Mouse (Mus musculus) spleen, postnatal 36 days (tissue): Measurements from ENCODE around the gene Tdp1.
A peak's percentile ranks its signal among the peaks of the same experiment; 100 is the strongest.
"Not testable (repeated sequence)": the region's sequence is repeated elsewhere in the genome, so short reads cannot be mapped to it uniquely, and the experiment has no call there.

ENCODE experiments used
- DNase-seq, 2 experiments: peaks; one replicate each; pipeline ENCODE4 v3.0.0; 2022; ENCODE audit warnings: low spot score in 2 of 2, mixed read lengths in 1 of 2

Gene Tdp1

DNA sequence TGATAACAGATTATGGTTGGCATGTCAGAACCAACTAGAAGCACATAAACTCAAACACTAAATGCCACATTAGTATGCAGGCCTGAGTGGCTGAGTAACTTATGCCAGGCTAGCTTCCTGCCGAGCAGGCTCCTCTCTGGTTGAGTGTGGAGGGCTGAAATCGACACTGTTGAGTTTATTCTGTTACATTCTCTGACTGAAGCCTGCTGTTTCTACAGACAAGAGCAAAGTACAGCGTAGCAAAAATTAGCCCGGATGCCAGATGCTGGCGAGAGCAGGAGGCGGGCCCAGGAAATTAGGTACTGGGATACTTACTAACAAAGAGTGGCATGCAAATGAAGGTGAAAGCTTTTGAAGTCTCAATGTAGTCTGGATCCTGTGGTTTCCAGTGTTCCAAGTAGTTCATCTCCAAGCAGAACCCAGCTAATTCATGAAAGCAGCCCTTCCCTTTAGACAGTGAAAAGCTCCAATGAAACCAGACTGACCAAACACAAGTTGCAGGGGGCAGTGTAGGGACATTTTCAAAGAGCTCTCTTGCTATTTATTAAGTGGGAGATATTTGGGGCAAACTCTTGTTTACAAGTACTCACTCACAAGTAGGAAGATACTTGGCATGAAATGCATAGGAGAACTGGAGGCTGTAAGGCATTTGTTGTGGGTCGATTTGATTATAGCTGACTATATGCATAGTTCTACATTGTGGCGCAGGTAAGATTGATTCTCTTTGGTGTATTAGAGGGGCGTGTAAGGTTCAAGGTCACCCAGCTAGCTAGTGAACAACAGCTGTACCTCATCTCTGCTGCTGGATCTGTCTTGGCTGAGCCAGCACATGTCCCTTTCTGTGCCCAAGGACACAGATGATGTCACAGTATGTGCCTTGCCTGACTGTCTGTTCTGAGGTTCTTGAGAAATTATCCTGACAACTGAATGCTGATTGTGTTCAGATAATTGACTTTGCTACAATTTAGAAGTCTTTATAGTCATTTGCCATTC lies 74.0 kb downstream of the Tdp1 start:
- DNase-seq: no peak

DNA sequence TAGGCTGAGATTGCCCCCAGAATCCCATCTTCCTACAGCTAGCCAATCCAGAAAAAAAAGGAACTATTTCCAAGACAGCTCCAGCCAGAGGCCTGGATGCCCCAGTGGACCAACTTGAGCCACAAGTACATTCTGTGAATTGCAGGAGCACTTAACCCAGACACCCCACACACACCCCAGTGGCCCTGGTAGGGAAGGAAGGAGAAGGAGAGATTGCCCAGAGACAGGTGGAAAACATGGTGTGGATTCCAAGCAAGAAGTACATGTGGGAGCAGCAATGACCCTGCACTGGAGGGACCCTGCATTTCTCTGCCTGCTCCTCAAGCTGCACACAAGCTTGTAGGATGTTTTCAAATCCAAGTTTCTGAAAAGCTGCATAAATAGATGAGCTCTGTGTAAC lies 75.0 kb downstream of the Tdp1 start:
- no peak for DNase-seq

DNA sequence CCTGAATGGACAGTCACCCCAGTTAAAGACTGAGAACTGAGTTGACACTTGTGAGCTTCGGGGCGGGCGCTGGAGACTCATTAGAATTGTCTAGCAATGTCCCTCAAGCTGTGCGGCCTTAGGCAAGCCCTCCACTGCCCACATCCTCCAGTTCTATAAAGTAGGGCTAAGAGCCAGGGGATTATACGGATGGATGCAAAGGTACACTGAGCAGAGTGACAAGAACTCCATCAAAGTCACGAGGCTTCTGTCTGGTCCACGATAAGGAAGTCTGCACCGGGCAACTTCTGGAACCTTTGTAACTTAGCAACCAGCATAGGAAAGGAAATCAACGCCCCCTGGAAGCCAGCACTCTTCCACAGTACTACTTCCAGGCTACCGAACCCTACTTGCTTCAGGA lies 75.6 kb downstream of the Tdp1 start:
- DNase-seq: no peak

DNA sequence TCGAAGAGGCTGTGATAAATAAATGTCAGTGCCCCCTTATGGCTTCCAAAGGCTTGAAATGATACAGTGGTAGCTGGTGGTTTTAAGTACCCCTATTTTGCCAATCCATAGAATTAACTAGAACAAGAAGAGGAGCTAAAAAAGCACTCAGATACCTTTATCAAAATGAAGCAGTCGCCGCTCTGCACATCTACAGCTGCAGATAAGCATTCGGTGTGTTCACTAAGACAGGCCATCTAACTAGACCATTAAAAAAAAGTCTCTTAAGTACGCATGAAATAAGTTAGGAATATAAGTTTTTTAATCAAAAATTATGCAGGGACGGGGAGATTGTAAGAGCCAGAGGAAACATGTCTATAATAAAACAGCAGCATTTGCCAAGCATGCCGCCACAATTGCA lies 76.4 kb downstream of the Tdp1 start:
- no peak for DNase-seq

DNA sequence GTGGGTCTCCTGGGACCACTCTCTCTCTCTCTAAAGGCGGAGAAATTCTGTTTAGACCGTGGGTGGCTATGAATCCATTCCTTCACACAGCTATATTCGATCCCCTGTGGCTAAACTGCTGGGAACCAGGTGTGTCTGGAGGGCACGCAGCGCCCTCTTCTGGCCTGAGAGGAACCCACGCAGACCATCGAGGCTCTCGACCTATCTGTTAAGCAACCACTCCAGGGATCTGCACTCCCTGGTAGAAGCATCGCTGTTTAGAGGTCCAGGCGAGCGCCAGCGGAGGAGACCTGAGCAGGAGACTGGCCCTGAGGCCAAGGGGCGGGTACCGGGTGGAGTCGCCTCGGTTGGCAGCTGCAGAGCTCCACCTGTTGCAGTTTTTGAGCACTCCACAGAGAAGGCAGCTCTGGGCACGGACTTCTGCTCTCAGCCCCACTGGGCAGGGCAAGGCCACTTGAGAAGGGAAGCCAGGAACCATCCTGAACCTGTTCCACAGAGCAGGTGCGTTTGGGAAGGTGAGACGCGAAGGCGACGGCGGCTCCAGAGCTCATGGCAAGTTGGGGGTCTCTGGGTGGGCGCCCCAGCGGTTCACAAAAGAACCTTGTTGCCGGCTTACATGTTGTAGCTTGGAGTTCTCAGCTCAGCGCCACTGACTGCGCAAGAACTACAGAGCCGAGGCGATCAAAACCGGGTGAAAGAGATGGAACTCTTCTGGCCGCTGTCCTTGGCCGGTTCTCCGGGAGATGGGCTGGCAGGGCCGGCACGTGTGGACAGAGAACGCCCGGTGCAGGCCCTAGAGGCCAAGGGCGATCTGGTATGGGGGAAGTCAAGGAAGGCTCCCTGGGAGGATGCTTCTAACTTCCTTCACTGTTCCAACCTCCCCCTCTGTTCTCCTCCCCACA lies 80.2 kb downstream of the Tdp1 start, which contains the start of gene Kcnk13:
Kcnk13 (plus strand) TSS at position 199 of the 902 bp plus-strand sequence.
- DNase-seq: peak; percentile 78 to 82

DNA sequence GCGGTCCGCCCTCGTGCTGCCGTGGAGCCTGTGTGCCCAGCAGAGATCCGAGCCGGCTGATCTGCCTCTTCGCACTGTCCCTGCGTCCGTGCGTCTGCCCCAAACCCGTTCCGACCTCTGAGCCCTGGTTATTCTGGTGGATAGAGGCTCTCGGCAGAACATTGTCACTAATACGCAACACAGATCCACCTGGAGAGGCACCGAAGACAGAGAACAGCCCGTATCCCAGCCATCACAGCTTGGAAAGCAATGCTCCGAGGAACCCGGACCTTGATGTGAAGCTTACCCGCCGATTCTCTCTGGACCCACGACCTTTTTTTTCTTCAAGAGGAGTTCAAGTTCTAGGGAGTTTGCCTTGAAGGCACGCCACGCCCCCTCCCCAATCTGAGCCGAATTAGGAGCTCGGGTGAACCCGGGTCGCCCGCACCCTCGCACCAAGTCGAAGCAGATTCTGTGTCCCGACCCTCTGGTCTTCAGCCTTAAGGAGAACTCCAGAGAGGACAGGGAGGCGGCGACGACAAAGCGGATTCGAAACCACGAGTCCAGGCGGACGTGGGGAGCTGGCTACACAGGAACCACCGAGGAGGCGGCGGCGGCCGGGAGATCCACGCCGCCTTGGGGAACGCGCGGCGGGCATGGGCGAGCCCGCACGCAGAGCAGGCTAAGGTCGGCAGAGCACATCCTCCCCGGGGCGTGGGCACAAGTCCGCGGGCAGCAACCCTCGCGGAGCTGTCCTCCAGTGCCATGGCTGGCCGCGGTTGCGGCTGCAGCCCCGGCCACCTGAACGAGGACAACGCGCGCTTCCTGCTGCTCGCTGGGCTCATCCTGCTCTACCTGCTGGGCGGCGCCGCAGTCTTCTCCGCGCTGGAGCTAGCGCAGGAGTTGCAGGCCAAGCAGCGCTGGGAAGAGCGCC lies 81.1 kb downstream of the Tdp1 start:
- DNase-seq: peak in 1 of 2 experiments; percentile 27

DNA sequence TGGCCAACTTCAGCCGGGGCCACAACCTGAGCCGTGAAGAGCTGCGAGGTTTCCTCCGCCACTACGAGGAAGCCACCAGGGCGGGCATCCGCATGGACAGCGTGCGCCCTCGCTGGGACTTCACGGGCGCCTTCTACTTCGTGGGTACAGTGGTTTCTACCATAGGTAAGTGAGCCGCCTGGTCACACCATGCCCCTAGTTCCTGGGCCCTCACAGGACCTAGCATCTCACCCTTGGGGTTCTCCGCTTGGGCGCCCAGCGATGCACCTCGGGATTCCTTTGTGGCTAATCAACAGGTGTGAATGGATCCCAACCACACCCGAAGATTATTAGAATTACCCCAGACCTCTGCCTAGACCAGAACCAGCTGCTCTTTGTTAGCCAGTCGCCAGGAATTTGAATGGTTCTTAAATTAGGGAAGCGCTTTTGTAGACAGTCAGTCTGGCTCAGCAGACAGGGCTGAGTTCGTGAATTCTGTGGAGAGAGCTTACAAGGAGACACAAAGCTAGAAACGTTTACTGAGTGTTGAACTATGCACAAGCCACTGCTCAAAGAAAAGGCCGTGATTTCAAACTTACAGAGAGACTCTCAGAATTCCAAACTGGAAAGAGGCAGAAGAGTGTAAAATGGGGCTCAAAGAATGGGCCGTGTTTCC lies 81.9 kb downstream of the Tdp1 start:
- DNase-seq: no peak

DNA sequence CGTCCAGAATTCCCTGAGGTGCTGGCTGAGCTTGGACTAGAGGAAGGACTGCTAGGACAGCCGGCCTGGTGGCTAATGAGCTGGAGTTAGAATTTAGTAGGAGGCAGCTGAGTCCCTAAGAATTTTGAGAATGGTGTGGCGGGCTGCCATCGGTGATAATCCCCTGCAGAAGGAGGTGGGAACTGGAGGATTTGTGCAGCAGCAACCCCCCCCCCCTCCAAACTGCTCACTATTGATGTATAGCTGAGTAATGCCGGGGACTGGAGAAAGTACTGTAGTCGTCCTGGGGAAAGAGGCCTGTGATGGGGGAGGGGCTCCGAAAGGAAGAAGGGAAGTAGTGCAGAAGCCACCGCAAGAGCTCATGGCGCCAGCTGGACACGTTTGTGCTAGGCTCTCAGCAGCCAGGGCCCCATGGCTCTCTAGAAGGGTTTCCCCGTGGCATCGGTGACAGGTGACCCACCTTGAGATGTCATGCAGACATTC lies 82.6 kb downstream of the Tdp1 start:
- no peak for DNase-seq

DNA sequence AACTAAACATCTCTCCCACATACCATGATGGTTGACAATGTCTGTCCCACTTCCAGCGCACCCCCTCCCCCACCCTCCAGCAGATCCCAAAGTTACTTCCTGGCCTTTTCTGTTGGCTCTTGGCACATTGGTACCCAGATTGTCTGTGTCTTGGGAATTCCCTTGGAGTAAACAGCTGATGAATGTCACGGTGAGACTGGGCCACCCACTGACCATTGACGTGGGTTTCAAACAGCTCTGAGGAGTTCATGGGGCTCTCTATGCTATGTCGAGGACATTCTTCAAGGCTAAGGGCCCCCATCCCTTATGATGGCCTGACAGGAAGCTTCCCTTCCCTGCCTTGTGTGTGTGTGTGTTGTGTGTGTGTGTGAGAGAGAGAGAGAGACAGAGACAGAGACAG lies 85.6 kb downstream of the Tdp1 start:
- DNase-seq: no peak

DNA sequence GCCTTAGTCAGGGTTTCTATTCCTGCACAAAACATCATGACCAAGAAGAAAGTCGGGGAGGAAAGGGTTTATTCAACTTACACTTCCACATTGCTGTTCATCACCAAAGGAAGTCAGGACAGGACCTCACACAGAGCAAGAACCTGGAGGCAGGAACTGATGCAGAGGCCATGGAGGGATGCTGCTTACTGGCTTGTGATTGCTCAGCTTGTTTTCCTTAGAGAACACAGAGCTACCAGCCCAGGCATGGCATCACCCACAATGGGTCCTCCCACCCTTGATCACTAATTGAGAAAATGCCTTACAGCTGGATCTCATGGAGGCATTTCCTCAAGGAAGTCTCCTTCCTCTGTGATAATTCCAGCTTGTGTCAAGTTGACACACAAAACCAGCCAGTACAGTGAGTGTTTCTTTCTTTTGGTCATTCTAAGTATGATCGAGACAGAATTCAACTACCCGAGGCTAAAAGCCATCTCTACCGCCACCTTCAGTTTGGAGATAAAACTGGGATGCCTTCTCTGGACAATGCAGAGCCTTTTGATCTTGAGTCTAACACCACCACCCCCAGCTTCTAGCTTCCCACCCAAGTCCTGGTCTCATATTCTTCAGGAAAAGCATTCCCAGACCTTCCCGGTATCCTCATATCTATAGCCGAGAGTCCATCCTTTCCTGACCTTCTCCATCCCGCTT lies 87.0 kb downstream of the Tdp1 start:
- not testable (repeated sequence) for DNase-seq

DNA sequence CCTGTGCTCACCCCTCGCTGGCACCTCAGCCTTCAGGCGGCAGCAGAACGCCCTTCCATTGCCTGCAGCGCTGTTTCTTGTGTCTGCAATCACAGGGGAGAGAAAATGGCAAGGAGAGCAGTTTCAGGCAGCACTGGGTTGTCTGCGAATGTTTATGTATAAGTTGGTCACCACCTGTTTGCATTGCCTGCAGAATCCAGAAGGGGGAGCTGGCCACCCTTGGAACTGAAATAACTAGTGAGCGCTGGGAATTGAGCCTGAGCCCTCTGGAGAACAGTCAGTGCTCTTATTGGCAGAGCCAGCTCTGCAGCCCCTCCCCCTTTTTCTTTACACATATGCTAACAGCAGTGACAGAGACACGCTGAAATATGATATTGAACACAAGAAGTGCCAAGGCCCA lies 88.5 kb downstream of the Tdp1 start:
- no peak for DNase-seq

DNA sequence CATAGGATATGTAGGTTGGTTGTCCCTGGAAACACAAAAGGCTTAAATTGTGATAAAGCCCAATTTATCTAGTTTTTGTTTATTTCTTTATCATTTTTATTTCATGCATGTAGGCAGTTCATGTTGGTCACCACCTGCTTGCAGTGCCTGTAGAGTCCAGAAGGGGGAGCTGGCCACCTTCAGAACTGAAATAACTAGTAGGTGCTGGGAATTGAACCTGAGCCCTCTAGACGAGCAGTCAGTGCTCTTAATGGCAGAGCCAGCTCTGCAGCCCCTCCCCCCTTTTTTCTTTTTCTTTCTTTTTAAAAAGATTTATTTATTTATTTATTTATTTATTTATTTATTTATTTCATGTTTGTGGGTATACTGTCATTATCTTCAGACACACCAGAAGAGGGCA lies 89.3 kb downstream of the Tdp1 start:
- no peak for DNase-seq

DNA sequence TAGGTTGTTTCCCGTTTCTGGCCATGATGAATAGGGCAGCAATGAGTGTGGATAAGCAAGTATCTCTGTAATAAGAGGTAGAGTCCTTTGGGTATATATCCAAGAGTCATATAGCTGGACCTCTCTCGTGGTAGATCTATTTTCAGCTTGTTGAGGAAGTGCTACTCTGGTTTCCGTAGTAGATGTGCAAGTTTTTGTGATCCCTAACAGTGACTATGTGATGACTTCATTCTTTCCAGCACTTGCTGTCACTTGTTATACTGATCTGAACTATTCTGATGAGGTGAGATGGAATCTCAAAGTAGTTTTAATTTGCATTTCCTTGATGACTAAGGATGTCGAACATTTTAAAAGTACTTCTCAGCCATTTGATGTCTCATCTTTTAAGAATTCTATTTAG lies 95.2 kb downstream of the Tdp1 start:
- DNase-seq: no peak

DNA sequence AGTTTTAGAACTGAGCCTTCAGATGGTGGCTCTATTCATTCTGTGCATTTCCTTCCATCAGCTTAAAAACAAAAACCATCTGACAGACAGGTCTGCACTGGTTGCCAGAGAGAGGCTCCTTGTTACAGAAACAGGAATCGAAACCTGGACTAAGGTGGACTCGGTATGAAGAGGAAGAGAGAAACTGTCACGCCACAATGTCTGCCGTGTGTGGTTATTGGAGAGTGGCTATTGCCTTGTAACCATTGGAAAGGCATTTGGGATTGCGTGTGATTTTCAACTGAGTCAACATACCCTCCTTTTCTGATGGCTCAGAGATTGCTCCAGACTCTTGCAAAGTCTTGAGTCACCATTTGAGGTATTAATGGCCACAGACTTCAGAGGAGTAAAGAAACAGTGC lies 102.5 kb downstream of the Tdp1 start:
- DNase-seq: peak; percentile 44 to 48

DNA sequence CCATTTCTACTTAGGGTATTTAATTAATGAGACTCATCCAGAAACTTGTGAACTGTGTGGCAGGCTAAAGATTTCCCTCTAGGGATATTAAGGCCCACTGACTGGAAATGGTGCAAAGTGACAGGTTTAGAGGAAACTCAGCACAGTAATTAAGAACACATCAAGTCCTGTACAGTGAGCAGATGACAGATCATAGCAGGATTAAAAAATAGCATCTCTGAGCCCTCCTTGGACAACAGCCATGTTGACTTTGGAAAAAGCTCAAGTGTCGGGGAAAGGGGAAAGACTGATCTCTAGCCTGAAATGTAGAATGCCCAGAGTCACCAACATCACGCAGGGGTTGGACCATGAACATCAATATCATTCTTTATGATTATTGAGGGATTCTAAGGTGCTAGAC lies 103.8 kb downstream of the Tdp1 start:
- no peak for DNase-seq

DNA sequence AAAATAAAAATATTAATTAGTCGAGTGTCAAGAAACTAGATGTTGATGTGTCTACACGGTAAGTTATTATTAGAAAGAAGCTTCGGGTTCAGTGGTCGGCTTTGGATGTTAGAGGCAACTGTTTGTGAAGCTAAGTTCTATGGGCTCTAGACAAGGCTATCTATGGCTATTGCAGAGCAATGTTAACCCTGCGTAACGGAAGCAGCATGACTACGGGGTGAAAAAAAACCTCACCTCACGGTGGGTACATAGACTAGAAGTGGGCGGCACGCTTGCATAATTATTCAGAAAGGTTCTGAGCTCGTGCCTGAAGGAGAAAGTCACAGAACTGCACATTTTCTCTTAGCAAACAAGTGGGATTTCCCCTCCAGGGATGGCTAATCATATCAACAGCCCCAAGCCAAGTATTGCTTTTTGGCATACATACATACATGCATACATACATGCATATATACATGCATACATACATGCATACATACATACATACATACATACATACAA lies 108.1 kb downstream of the Tdp1 start:
- DNase-seq: no peak

DNA sequence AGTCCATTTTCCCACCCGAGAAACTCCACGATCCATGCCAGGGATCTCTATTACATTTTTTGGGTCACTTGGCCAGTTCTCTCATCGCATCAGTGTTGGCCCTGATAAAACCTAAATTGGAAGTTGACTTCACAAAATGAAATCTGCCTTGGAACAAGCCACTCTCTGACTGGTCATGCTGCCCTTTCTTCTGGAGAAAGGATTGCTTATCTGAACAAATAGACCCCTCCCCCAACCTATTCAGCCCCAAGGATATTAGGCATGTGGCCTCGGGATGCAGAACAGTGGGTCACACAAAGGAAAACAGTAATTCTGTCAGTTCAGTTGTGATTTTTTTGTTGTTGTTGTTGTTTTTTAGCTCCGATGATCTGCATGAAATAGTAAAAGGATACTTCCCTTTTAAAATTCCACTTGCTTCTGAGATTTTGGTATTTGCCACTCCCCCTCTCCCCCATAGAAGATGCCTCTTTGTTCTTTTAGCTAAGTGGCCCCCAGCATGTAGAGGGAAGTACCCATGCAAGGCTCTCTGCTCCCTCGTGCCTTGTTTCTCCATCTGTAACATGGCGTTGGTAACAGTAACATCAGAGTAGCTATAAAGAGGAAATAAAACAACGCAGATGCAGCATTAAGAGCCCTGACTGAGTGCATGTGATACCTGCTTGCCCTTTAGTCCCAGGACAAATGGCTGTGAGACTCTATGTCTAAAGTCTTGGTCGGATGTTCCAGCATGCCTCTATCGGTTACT lies 109.0 kb downstream of the Tdp1 start:
- no peak for DNase-seq

DNA sequence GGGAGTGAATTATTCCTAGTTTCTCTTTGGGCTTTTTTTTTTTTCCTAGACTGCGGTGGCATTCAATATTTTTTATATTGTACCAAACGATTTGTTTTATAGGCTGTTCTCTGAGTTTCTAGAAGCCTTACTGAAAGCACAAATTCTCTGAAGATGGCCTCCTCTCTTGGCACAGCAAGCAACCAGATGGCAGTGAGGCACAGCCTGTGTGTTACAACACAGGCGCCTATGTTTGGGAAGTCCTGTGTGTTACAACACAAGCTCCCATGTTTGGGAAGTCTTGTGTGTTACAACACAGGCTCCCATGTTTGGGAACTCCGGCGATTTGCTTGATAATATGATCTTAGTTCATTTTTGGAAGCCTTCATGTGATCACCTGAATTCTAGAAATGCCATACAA lies 111.6 kb downstream of the Tdp1 start:
- DNase-seq: no peak

DNA sequence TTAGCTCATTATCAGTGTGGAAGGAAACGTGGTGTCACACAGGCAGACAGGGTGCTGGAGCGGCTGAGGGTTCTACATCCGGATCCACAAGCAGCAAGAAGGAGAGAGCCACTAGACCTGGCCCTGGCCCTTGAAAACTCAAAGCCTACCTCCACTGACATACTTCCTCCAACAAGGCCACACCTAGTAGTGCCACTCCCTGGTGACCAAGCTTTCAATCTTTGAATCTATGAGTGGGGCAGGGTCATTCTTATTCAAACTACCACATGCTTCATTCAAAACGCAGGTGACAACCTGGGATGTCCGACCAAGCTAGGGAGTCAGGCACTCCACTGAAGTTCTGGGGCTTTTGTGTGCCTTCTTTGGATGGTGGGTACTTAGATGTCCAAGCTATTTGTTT lies 115.4 kb downstream of the Tdp1 start:
- DNase-seq: no peak
